Mouse (Mus musculus): ENCODE measurements around the gene Iqub. TPM values are rescaled to one million over a fixed set of nuclear protein-coding genes. Genes with fewer than 3 reads are reported as not detected.

Iqub gene
- polyA plus RNA-seq, 1 experiment from 2014 or later: 0.03 TPM

GRCm38 (mm10) chr6:24451026-24451821, 63.6 kb downstream of the Iqub start:
- no peaks in the 10 kb centered on the region for H3K9me3 ChIP-seq (replicated peaks; ENCODE audit: low read length)
- H3K36me3 ChIP-seq (ENCODE audit: insufficient read depth, low read length): no peaks in the 10 kb centered on the region
- H3K4me1 ChIP-seq (replicated peaks; ENCODE audit: insufficient read depth, low read length): no peaks in the 10 kb centered on the region
- no peaks in the 10 kb centered on the region for H3K27me3 ChIP-seq (ENCODE audit: insufficient read depth, low read length)
- H3K4me2 ChIP-seq (ENCODE audit: low read length): peak overlapping the region; percentile 46
- 25% methylated on average over 22 of the region's 22 CpGs for WGBS
- no peak overlapping the region for H3K4me3 ChIP-seq (replicated peaks; ENCODE audit: low read depth, low read length)
- DNase-seq (ENCODE audit: low spot score) (peak; percentile 45), ATAC-seq (replicated peaks; ENCODE audit: low FRiP score, low read depth) (no peak; the same call in 1 of the 2 replicates)
- no peak overlapping the region for H3K27ac ChIP-seq
- no peak overlapping the region for H3K9ac ChIP-seq (ENCODE audit: low read depth, low read length)
- no peak for TF ChIP-seq CTCF (IDR thresholded peaks at IDR 0.05; ENCODE audit: low read depth)

- Histone ChIP-seq H3K4me2 (ENCODE audit: low read length) (no peak overlapping the region), H3K27ac (no peak overlapping the region), H3K4me1 (replicated peaks; ENCODE audit: insufficient read depth, low read length) (no peaks in the 10 kb centered on the region), H3K36me3 (ENCODE audit: insufficient read depth, low read length) (no peaks in the 10 kb centered on the region), H3K4me3 (replicated peaks; ENCODE audit: low read depth, low read length) (no peak overlapping the region), H3K9ac (ENCODE audit: low read depth, low read length) (no peak overlapping the region), H3K27me3 (ENCODE audit: insufficient read depth, low read length) (no peaks in the 10 kb centered on the region), H3K9me3 (replicated peaks; ENCODE audit: low read length) (no peaks in the 10 kb centered on the region)
- ATAC-seq (replicated peaks; ENCODE audit: low FRiP score, low read depth) (no peak), DNase-seq (ENCODE audit: low spot score) (no peak)
- WGBS: 93% methylated on average over 6 of the region's 6 CpGs
- no peak for TF ChIP-seq CTCF (IDR thresholded peaks at IDR 0.05; ENCODE audit: low read depth)
Observed at GRCm38 (mm10) chr6:24450241-24450640, 64.6 kb downstream of the Iqub start.

- no peak overlapping the region for H3K4me3 ChIP-seq (replicated peaks; ENCODE audit: low read depth, low read length)
- no peak overlapping the region for H3K4me2 ChIP-seq (ENCODE audit: low read length)
- DNase-seq (ENCODE audit: low spot score) (no peak), ATAC-seq (replicated peaks; ENCODE audit: low FRiP score, low read depth) (no peak)
- no peaks in the 10 kb centered on the region for H3K36me3 ChIP-seq (ENCODE audit: insufficient read depth, low read length)
- H3K9me3 ChIP-seq (replicated peaks; ENCODE audit: low read length): no peaks in the 10 kb centered on the region
- H3K27me3 ChIP-seq (ENCODE audit: insufficient read depth, low read length): no peaks in the 10 kb centered on the region
- WGBS: 82% methylated on average over 11 of the region's 11 CpGs
- TF ChIP-seq CTCF (IDR thresholded peaks at IDR 0.05; ENCODE audit: low read depth): no peak
- H3K9ac ChIP-seq (ENCODE audit: low read depth, low read length): no peak overlapping the region
- no peaks in the 10 kb centered on the region for H3K4me1 ChIP-seq (replicated peaks; ENCODE audit: insufficient read depth, low read length)
- no peak overlapping the region for H3K27ac ChIP-seq
Observed at GRCm38 (mm10) chr6:24416056-24416455, 98.8 kb downstream of the Iqub start.

GRCm38 (mm10) chr6:24415500-24415899, 99.4 kb downstream of the Iqub start:
- Histone ChIP-seq H3K27ac (no peak overlapping the region), H3K9ac (ENCODE audit: low read depth, low read length) (no peak overlapping the region), H3K4me3 (replicated peaks; ENCODE audit: low read depth, low read length) (no peak overlapping the region), H3K27me3 (ENCODE audit: insufficient read depth, low read length) (no peaks in the 10 kb centered on the region), H3K9me3 (replicated peaks; ENCODE audit: low read length) (no peaks in the 10 kb centered on the region), H3K4me1 (replicated peaks; ENCODE audit: insufficient read depth, low read length) (no peaks in the 10 kb centered on the region), H3K4me2 (ENCODE audit: low read length) (no peak overlapping the region), H3K36me3 (ENCODE audit: insufficient read depth, low read length) (no peaks in the 10 kb centered on the region)
- DNase-seq (ENCODE audit: low spot score): no peak
- WGBS: 84% methylated on average over 1 of the region's 1 CpGs
- ATAC-seq (replicated peaks; ENCODE audit: low FRiP score, low read depth): no peak
- TF ChIP-seq CTCF (IDR thresholded peaks at IDR 0.05; ENCODE audit: low read depth): no peak

GRCm38 (mm10) chr6:24408573-24409427, 106.1 kb downstream of the Iqub start:
- whole genome bisulfite sequencing: 66% methylated on average over 11 of the region's 11 CpGs
- DNase-seq (ENCODE audit: low spot score): peak; percentile 3

GRCm38 (mm10) chr6:24407743-24408142, 107.1 kb downstream of the Iqub start:
- no peak overlapping the region for H3K4me3 ChIP-seq (replicated peaks; ENCODE audit: low read depth, low read length)
- TF ChIP-seq CTCF (IDR thresholded peaks at IDR 0.05; ENCODE audit: low read depth): no peak
- DNase-seq (ENCODE audit: low spot score): peak; percentile 2
- H3K36me3 ChIP-seq (ENCODE audit: insufficient read depth, low read length): no peaks in the 10 kb centered on the region
- no peak overlapping the region for H3K9ac ChIP-seq (ENCODE audit: low read depth, low read length)
- H3K4me1 ChIP-seq (replicated peaks; ENCODE audit: insufficient read depth, low read length): no peaks in the 10 kb centered on the region
- H3K27me3 ChIP-seq (ENCODE audit: insufficient read depth, low read length): no peaks in the 10 kb centered on the region
- H3K4me2 ChIP-seq (ENCODE audit: low read length): no peak overlapping the region
- H3K27ac ChIP-seq: no peak overlapping the region
- no peak for ATAC-seq (replicated peaks; ENCODE audit: low FRiP score, low read depth)
- no peaks in the 10 kb centered on the region for H3K9me3 ChIP-seq (replicated peaks; ENCODE audit: low read length)
- WGBS: 41% methylated on average over 3 of the region's 3 CpGs

More at GRCm38 (mm10) chr6:24408573-24409427, 106.1 kb downstream of the Iqub start:
- no peaks in the 10 kb centered on the region for H3K27me3 ChIP-seq (ENCODE audit: insufficient read depth, low read length)
- no peaks in the 10 kb centered on the region for H3K9me3 ChIP-seq (replicated peaks; ENCODE audit: low read length)
- no peak for ATAC-seq (replicated peaks; ENCODE audit: low FRiP score, low read depth)
- no peaks in the 10 kb centered on the region for H3K36me3 ChIP-seq (ENCODE audit: insufficient read depth, low read length)
- no peak overlapping the region for H3K9ac ChIP-seq (ENCODE audit: low read depth, low read length)
- no peak overlapping the region for H3K4me2 ChIP-seq (ENCODE audit: low read length)
- TF ChIP-seq CTCF (IDR thresholded peaks at IDR 0.05; ENCODE audit: low read depth): no peak
- no peaks in the 10 kb centered on the region for H3K4me1 ChIP-seq (replicated peaks; ENCODE audit: insufficient read depth, low read length)
- no peak overlapping the region for H3K4me3 ChIP-seq (replicated peaks; ENCODE audit: low read depth, low read length)
- no peak overlapping the region for H3K27ac ChIP-seq

Data from kidney, postnatal 0 days (tissue).